Mouse (Mus musculus) c-Kit-positive CD71-negative TER-119-negative erythroid progenitor cells, embryonic 14.5 days (primary cell): Measurements from ENCODE around the gene Gm17018.
"Not testable (repeated sequence)": the region's sequence is repeated elsewhere in the genome, so short reads cannot be mapped to it uniquely, and the experiment has no call there.

Experiments used
- DNase-seq: peaks from one replicate; pipeline ENCODE4 v3.0.0-alpha.2; 2013; ENCODE audit warnings: low read depth

Gene Gm17018

DNA sequence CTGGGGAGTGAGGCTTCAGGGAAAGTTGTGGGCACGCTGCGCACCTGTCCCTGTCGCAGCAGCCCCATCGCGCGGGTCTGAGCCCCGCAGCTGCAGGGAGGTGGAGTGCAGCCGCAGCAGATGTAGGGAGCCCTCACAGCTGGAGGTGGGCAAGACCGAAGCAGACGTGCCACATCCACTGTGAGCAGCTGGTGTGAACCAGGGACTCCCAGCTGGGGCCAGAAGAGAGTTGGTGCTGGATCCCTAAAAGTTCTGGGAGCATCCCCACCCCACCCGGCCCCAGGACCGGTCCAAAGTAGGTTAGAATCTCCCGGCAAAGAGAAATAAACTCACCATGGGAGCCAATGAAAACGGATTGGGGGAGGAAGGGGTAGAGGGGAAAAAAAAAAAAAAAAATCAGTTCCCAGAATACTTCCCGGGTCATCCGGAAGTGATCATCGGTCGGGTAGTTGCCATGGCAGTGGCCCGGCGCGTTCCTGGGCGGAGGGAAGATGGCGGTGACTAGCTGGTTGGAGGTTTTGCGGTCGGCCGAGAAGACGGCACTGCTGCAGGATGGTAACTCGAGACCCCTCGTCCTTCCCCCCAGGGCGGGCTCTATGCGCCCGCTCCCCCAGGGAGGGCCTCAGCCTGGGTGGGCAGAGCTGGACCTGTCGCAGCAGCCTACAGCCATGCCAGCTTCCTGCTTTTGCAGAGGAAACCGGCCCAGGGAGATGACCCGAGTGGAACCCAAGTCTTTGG is at the start of gene Gm17018, which contains the start of gene Poll:
TSS of gene Gm17018 (plus strand) at position 463 of the 738 bp plus-strand sequence.
TSS of gene Poll (minus strand) at position 379 of the 738 bp plus-strand sequence.
- no peak for DNase-seq

DNA sequence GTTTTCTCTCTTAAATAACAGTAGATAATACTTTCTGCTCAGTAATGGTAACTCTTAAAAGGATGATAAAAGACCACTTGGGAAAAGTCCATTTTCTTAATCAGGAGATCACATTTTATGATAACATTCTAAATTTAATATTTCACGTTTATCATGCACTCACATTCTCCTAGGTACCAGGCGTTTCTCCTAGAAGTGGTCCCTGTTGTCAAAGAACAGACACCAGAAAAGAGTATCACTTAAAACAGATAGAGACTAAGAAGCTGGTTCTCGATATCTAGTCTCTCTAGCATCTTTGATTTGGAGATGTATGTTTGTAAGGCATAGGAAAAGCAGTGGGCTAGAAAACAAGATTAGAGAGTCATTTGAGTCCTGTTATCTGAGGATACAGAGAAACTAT is 49.7 kb upstream of the Gm17018 start:
- DNase-seq: no peak

DNA sequence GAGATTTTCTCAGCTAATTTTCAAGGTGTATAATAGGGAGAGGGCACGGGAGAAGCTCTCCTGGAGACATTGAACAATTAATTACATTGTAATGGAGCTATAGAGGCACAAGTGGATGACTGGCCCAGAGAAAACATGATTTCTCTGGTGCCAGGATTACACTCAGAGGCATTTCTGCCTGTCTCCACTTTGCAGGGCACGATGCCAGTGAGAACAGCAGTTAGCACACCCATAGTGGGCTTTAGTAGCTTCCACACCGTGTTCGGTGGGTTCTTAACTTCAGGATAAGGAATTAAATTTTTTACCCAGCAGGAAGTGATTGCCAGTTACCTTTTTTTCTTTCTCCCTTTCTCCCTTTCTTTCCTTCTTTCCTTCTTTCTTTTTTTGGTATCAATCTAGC is 49.0 kb upstream of the Gm17018 start:
- no peak for DNase-seq

DNA sequence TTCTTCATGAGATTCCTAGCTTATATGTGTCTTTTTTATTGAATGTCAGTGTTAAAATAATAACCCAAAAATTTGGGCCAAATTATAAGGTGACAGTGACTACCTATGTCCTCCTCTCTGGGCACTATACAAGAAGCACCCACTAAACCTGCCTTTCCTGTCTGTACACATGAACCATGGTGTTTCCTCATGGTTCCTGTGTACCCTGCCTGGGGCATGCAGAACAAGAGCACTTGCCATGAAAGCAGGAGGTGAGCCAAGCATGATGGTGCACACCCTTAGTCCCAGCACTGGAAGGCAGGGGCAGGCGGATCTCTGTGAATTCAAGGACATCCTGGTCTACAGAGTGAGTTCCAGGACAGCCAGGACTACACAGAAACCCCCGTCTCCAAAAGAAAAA is 45.1 kb upstream of the Gm17018 start:
- DNase-seq: no peak

DNA sequence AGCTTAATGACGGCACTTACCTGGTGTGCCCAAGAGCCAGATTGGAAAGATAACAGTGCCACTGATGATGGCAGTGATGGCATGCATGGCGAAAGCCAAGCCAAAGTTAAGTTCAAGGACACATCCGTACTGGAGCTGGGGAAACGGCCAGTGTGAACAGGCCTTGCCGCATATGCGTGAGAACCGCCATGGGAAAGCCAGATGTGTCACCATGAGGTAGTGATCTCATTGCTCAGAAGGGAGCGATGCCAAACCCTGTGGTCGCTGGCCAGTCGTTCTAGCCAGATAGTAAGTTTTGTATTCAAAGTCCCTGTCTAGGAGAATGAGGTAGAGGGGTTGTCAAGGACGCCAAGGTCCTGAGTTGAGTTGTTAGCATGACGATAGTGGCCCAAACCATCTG is 44.2 kb upstream of the Gm17018 start:
- DNase-seq: no peak

DNA sequence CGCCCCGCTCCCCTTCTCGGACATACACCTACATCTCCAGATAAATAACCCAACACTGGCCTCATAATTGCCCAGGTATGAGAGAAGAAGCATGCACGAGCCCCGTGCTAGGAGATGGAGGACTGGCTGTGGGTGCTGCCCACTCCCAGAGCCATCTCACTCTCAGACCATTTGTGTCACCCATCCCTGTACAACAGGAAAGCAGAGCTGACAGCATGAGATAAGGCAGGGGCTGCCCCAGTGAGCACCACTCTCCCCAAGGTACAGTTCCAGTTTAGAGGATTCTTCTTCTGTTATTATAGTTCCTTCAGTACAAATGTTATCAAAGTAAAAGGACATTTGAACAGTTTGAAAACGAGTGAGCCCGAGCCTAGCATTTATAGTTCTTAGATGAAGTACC is 33.0 kb upstream of the Gm17018 start:
- DNase-seq: no peak

DNA sequence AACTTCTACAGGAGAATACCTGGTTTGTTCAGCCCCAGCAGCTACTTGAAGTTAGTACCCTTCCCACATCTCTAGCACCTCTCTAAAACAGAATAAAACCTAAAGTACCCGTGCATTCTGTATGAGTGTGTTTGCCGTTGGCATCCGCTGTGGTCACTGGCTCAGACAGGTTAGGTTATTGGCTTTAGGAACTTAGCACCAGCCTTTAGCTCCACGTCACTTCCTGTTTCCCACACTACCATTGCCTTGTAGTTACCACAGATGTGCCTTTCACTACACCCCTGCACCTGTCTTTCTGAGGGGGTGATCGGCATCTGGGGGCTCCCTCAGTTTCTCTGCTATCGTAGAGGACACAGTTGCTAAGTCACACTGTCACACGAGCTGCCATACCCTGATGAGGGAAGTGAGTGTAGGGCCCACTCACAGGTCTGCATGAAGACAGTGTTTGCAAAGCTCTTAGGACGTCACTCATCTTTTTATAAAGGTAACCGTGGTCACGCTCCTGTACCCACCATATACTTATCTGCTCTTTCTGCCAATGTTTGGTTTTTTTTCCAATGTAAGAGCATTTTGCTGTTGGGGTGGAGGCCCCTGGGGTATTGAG is 32.4 kb upstream of the Gm17018 start:
- DNase-seq: no peak

DNA sequence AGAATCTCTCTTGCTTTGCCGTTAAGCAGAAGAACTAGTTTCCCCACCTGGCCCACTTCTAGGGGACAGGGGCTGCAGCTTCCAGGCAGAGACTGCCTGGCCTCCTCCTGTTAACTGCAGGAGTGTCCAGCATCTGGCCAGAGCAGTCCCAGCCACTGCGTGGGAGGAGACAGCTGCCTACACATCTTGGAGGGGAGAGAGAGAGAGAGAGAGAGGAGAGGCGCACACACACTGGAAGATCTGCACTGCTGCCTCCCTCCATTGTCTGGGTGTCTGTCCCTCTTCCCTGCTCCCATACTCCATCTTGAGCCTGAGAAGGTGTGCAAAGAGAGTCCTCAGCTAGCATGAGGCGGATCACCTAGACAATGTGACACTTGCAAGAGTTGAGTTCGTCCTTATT is 31.1 kb upstream of the Gm17018 start:
- DNase-seq: no peak

DNA sequence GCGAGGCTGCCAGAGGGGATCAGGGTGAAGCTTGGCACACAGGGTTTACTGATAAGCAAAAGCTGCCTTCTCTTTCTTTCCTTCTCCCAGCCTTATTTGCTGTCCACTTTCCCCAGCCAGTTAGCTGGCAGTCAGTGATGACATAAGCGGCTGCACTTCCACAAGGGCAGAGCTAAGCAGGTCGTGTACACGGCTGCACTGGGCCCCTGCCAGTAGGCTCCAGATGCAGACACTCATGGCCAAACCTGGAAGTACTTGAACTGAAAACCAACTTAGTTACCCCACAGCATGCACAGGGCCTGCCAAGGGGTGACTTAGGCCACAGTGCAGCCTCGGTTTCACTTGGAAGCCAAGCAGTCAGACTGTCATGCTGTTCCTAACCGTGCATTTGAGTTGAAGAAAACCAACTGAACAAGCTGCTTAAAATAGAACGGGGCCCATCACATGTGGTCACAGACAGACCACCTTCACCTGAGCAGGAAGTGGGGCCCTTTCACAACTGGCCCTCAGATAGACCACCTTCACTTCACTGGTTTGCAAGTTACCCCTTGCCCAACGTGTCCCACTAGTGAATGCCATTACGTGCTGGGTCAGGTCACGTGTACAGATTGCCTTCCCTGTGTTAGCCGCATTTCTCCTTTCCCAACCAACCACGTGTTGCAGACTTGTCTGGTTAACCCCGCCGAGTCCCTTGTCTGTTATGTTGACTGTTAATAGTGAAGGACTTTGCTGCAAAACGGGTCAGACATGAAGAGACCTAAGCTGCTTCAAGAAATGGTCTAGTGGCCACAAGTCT is 30.0 kb upstream of the Gm17018 start:
- DNase-seq: no peak

DNA sequence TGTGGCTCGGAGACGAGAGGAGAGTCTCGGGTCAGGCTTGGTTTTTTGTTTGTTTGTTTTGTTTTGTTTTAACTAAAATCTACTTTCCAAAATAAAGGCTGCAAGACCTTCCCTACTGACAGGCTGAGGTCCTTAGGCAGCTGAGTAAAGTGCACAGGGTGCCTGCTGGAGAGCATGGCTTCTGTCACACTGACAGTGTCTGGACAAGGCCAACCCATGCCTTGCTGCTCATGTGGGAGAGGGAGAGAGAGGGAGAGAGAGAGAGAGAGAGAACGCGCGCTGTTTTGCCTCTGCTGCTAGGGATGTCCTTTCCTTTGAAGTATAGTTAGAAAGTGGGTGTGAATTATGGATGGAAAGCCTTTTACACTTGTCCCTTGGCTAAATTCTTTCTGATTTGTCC is 28.9 kb upstream of the Gm17018 start:
- no peak for DNase-seq

DNA sequence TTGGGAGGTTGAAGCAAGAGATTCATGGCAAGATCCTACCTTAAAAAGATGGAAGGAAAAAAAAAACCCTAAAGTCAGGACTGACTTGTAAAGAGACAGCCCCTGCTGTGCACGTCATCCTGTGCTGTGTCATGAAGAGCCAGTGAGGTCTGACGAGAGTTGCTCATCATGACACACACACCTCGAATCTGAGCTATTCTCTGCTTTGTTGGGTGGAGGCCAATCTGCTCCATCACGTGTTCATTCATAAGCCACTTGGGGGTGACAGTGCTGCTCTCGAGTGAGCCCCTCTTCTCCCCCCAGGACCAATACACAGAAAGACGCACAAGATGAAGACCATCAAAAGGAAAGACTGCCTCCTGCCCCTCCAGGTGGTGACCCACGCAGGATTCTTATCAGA is 26.8 kb upstream of the Gm17018 start:
- DNase-seq: no peak

DNA sequence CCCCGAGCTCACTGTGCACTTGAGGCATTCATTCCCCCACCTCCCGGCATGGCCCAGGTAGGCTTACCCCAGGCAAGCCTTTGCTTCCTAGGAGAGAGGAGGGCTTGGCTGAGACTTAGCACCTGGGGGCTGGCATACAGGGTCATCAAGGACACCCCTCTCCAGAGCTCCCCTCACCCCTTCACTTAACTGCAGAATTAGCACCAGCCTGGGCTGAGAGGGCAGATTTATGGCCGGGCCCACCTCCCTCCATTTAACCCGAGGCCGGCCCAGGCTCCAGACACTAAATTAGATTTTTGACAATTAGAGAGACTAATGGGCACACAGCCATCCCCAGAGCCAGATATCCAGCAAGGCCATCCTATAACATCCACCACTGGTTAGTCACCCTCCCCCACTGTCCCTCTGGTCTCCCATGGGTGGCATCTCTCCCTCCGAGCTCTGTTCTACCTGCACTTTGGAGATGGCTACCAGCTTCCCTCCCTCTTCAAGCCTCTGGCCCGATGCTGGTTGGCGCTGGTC is 25.1 kb upstream of the Gm17018 start:
- no peak for DNase-seq

DNA sequence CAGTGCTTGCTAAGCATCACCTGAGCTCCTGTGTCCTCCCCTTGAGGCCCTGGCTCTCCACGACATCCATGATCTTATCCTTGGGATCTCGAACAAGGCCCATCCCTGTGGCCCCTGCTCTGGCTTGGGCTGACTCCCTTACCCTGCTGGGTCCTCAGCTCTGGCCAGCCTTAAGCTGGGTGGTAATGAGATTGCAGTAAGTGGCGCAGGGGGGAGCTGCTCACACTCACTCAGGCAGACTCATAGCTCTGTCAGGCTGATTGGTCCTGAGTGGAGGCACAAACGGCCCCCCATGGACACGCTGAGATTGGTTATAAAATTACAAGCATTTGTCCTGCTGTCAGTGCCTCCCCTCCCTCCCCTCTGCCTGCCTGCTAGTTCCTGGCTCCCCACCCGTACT is 24.5 kb upstream of the Gm17018 start:
- no peak for DNase-seq

DNA sequence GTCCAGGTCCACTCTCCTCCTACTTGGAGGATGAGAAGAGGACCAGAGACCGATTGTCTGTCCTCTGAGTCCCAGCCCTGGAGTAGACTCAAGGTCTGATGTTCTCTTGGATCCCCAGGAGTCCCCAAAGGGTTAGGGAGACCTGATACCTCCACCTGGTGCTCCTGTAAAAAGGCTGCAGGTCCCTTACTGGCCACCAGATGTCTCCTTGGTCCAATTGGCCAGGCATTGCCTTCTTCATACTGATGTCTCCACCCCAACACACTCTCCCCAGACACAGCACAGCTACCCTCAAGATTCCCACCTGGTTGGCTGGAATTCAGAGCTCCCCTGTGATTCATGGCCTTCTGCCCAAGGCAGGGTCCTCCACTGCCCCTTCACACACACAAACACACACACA is 22.9 kb upstream of the Gm17018 start:
- DNase-seq: no peak

DNA sequence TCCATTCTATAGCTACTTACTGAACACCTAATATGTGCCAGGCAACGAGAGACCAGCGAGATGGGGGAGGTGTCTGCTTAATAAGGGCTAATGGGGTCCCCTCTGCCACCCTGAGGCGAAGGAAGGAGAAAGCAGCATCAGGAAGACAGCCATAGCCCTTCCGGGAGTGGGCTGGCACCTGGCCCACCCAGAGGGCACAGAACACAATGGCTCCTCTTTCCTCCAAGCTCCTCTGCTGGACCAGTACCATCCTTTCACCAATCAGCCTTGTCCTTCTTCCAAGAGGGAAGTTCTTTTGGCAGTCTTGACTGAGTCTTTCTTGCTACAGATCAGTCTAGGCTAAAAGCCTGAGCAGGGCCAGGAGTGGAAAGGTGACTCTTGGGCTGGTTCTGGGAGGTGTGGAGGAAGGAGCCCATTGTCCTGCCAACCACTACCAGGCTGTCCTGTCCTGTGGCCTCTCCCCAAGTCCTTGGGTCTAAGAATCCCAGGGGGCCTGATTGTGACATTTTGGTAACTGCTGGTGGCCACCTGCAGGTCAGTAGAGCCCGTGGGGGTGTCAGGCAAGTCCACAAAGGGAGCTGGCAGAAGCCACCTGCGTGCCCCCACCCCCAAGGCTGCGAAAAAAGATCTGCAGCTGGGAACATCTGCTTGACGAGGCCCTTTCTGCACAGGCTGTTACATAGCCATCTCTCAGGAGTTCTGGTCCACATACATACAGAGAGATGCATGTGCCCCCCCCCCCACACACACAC is 19.6 kb upstream of the Gm17018 start:
- no peak for DNase-seq

DNA sequence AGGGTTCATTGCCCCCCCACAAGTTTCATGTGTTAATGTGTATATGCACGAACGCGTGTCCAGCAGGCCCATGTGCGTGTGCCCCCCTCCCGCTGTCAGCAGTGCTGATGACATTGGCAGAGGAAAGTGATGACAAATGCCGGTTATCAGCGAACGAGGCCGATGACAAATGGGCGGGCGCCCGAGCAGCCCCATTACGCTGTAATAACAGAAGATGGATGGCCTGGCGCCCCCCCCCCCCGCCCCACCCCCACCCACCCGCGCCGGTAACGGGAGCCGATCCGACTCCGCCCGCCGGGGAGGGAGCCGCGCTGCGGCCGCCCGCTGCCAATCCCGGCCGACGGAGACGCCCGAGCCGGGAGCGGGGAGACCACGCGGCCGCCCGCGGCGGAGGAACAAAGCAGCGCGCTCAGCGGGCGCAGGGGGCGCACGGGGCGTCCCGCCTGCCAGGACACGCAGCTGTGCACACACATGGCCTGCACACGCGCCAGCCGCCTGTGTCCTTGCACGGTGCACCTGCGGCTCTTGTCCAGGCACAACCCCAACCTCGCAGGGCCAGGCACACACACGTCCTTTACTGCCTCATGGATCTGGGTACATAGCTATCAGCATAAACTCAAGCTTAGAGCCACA is 18.9 kb upstream of the Gm17018 start:
- no peak for DNase-seq

DNA sequence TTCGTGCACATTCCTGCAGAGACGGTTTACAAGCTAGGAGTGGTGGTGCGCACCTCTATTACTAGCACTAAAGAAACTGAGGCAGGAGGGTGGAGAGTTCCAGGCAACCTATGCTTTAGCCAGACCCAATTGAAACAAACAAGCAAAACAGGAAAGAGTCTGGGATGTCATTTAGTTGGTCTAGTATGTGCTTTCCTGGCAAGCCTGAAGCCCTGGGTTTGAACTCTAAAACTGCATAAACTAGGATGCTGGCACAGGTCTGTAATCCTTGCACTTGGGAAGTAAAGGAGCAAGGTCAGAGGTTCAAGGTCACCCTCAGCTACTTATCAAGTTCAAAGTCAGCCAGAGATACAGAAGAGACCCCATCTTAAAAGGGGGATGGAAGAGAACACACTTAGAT is 18.4 kb upstream of the Gm17018 start:
- no peak for DNase-seq

DNA sequence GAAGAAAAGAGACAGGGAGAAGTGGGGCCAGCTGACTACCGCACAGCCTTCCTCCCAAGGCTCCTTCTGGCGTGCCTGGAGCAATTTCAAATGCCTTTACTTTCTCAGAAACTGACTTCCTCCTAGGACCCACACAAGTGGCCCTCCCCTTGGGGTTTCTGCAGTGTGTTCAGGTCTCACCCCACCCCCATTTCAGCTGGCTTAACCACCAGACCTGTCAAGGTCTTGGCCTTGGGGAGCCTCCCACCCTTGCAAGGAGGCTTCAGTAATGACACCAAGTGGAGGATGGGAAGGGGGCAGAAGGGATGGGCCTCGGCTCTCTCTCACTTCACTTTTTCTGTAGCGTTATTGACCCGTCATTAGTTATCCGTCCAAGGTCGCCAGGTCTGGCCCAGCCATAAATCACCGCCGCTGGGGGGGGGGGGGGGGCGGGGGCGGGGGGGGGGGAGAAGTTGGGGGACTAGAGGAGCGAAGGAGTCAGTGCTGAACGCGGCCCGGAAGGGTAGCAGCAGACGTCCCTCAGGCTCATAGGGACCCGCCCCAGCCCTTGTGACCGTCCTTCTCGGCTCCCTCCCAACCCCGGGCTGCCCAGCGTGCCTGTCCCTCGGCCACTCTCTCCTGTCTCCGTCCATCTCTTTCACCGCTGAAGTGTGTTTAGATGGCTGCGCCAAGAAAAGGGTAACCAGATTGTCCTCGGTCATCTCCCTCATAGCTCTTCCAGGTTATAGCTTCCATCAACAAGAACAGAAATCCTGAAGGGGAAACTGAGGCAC is 16.1 kb upstream of the Gm17018 start:
- no peak for DNase-seq

DNA sequence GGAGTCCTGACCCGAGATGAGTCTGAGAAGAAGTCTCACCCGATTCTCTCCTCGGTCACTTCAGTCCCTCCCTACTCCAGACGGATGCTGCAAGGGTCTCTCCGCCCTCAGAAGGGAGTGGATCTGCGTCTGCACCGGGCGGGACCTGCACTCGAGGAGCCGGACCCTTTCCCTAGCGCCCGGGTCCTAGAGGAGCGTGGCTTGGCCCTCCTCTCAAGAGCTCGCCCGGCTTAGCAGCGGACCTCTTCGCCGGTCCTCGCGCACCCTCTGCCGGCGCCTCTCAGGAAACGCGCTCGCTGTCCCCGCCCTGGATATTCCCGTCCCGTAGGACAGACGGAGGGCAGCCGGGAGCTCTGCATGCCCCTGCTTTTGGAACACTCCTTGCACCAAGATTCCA is 15.5 kb upstream of the Gm17018 start:
- DNase-seq: no peak

DNA sequence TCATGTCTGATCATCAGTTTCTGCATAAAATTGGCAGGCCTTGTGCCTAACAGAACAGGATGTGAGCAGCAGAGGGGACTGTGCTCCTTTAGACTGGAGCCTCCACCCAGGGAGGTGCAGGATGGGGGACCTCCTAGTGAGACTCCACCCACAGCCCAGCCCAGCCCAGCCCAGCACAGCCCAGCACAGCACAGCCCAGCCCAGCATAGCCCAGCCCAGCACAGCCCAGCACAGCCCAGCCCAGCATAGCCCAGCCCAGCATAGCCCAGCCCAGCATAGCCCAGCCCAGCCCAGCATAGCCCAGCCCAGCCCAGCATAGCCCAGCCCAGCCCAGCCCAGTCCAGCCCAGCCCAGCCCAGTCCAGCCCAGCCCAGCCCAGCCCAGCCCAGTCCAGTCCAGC is 12.2 kb upstream of the Gm17018 start:
- not testable (repeated sequence) for DNase-seq
